Mouse (Mus musculus) CH12.LX (cell line): Measurements from ENCODE around the gene Vps37b. TPM values are rescaled to one million over a fixed set of nuclear protein-coding genes. Genes with fewer than 3 reads are reported as not detected.

Source experiments
- DNase-seq: peaks from one replicate; pipeline ENCODE4 v3.0.0-alpha.2; 2013; ENCODE audit errors: extremely low read depth
- H3K27ac ChIP-seq: 2 replicates; pipeline ENCODE4 v1.5.1; 2012; ENCODE audit warnings: low read depth, mild to moderate bottlenecking, control low read depth, moderate library complexity; ENCODE audit not compliant: insufficient read depth
- H3K27me3 ChIP-seq: replicated peaks from 2 replicates; pipeline ENCODE3; 2012; ENCODE audit warnings: inconsistent platforms
- H3K36me3 ChIP-seq, 2 experiments: replicated peaks in 1 of 2; 2 replicates each; pipeline versions ENCODE3 to v1.6.1; 2012; ENCODE audit warnings: inconsistent platforms in 1 of 2, low read length in 1 of 2, mild to moderate bottlenecking in 1 of 2, mixed read lengths in 1 of 2, moderate library complexity in 1 of 2; ENCODE audit not compliant: control insufficient read depth in 1 of 2, insufficient read depth in 1 of 2
- H3K4me1 ChIP-seq, 2 experiments: 2 replicates each; pipeline ENCODE4 v1.6.1; 2012; ENCODE audit warnings: inconsistent platforms in 1 of 2, moderate library complexity in 1 of 2; ENCODE audit not compliant: insufficient read depth in 2 of 2, control insufficient read depth in 1 of 2
- H3K4me2 ChIP-seq: 2 replicates; pipeline ENCODE4 v1.6.1; 2012; ENCODE audit warnings: low read depth, mild to moderate bottlenecking, control low read depth; ENCODE audit not compliant: poor library complexity, insufficient read depth, severe bottlenecking
- H3K4me3 ChIP-seq, 3 experiments: fragments of 150-350 bp in 1 of 3; sonication (generic) in 1 of 3; replicated peaks in 1 of 3; 2 replicates each; pipeline versions ENCODE3 to v1.5.1; 2011 to 2012; ENCODE audit warnings: low read depth in 2 of 3, low read length in 2 of 3, mild to moderate bottlenecking in 2 of 3, moderate library complexity in 2 of 3, control low read depth in 1 of 3, improper control_type of control experiment in 1 of 3, inconsistent platforms in 1 of 3, mixed read lengths in 1 of 3; ENCODE audit not compliant: poor library complexity in 1 of 3
- H3K79me2 ChIP-seq: replicated peaks from 2 replicates; pipeline ENCODE4 v1.6.1; 2012; ENCODE audit warnings: mild to moderate bottlenecking, moderate library complexity; ENCODE audit not compliant: control insufficient read depth, poor library complexity, insufficient read depth, severe bottlenecking; ENCODE audit errors: extremely low read depth
- H3K9ac ChIP-seq: 2 replicates; pipeline ENCODE4 v1.6.1; 2012; ENCODE audit warnings: low read depth, mild to moderate bottlenecking, control low read depth, moderate library complexity; ENCODE audit not compliant: insufficient read depth
- H3K9me3 ChIP-seq: replicated peaks from 2 replicates; pipeline ENCODE3; 2012; ENCODE audit warnings: low read length, inconsistent platforms, mixed read lengths
- BHLHE40 ChIP-seq: IDR thresholded peaks from 2 replicates; pipeline ENCODE4 v1.6.1; 2011; ENCODE audit warnings: mild to moderate bottlenecking, low read depth, low read length, improper control_type of control experiment
- CHD1 ChIP-seq: IDR thresholded peaks from 2 replicates; pipeline ENCODE4 v1.6.1; 2012; ENCODE audit warnings: low read depth, low read length, improper control_type of control experiment, inconsistent platforms
- CHD2 ChIP-seq: IDR thresholded peaks from 2 replicates; pipeline ENCODE4 v1.6.1; 2011; ENCODE audit warnings: low read length, improper control_type of control experiment
- EP300 ChIP-seq: IDR thresholded peaks from 2 replicates; pipeline ENCODE4 v1.6.1; 2011; ENCODE audit warnings: low read length, improper control_type of control experiment
- GABPA ChIP-seq: IDR thresholded peaks from 2 replicates; pipeline ENCODE4 v1.6.1; 2012; ENCODE audit warnings: low read depth, low read length, improper control_type of control experiment, inconsistent platforms; ENCODE audit not compliant: insufficient replicate concordance
- JUND ChIP-seq: conservative IDR thresholded peaks from 2 replicates; pipeline ENCODE4 v1.6.1; 2011; ENCODE audit warnings: low read depth, low read length, improper control_type of control experiment
- KAT2A ChIP-seq: IDR thresholded peaks from 2 replicates; pipeline ENCODE4 v1.6.1; 2012; ENCODE audit warnings: low read length, improper control_type of control experiment, inconsistent platforms; ENCODE audit not compliant: insufficient replicate concordance
- MAFK ChIP-seq: IDR thresholded peaks from 2 replicates; pipeline ENCODE4 v1.6.1; 2011; ENCODE audit warnings: low read length, improper control_type of control experiment; ENCODE audit not compliant: insufficient replicate concordance
- MAX ChIP-seq: IDR thresholded peaks from 2 replicates; pipeline ENCODE4 v1.6.1; 2011; ENCODE audit warnings: low read length, improper control_type of control experiment
- MEF2A ChIP-seq: IDR thresholded peaks from 2 replicates; pipeline ENCODE4 v1.6.1; 2014; ENCODE audit warnings: low read depth, mild to moderate bottlenecking, inconsistent platforms, low read length, improper control_type of control experiment, borderline replicate concordance
- MXI1 ChIP-seq: IDR thresholded peaks from 2 replicates; pipeline ENCODE4 v1.6.1; 2011; ENCODE audit warnings: mild to moderate bottlenecking, low read depth, low read length, improper control_type of control experiment
- NELFE ChIP-seq: IDR thresholded peaks from 2 replicates; pipeline ENCODE4 v1.6.1; 2011; ENCODE audit warnings: low read depth, low read length, improper control_type of control experiment
- NRF1 ChIP-seq: IDR thresholded peaks from 2 replicates; pipeline ENCODE4 v1.6.1; 2014; ENCODE audit warnings: low read depth, mild to moderate bottlenecking, inconsistent platforms, low read length, improper control_type of control experiment, moderate library complexity
- PAX5 ChIP-seq: IDR thresholded peaks from 2 replicates; pipeline ENCODE4 v1.6.1; 2012; ENCODE audit warnings: low read length, inconsistent platforms, mixed read lengths
- POLR2A ChIP-seq: IDR thresholded peaks from 2 replicates; pipeline ENCODE4 v1.6.1; 2011; ENCODE audit warnings: low read depth, mild to moderate bottlenecking, improper control_type of control experiment, low read length
- SMC3 ChIP-seq: IDR thresholded peaks from 2 replicates; pipeline ENCODE4 v1.6.1; 2011; ENCODE audit warnings: low read depth, low read length, improper control_type of control experiment
- TCF12 ChIP-seq: IDR thresholded peaks from 2 replicates; pipeline ENCODE4 v1.6.1; 2014; ENCODE audit warnings: low read depth, mild to moderate bottlenecking, inconsistent platforms, low read length, improper control_type of control experiment
- USF1 ChIP-seq: IDR thresholded peaks from 2 replicates; pipeline ENCODE4 v1.6.1; 2014; ENCODE audit warnings: low read depth, mild to moderate bottlenecking, inconsistent platforms, low read length, improper control_type of control experiment
- ZC3H11A ChIP-seq: IDR thresholded peaks from 2 replicates; pipeline ENCODE4 v1.6.1; 2012; ENCODE audit warnings: low read depth, mild to moderate bottlenecking, inconsistent platforms, low read length, improper control_type of control experiment
- ZMIZ1 ChIP-seq: IDR thresholded peaks from 2 replicates; pipeline ENCODE4 v1.6.1; 2012; ENCODE audit warnings: low read depth, mild to moderate bottlenecking, inconsistent platforms, low read length, improper control_type of control experiment
- ZNF384 ChIP-seq: IDR thresholded peaks from 2 replicates; pipeline ENCODE4 v1.6.1; 2012; ENCODE audit warnings: low read depth, low read length, improper control_type of control experiment, inconsistent platforms
- dilution Hi-C: fragments of 300-500 bp; cut with MboI; formaldehyde crosslinking; loops from 2 replicates; pipeline ENCODE4 v1.14.3; 2020; ENCODE audit warnings: low sequenced_read_pairs; ENCODE audit not compliant: extremely low pct_unique_long_range_greater_than_20kb, extremely low pct_ligation_motif_present
- in situ Hi-C: fragments of 300-500 bp; cut with MboI; formaldehyde crosslinking; loops from 3 replicates; pipeline ENCODE4 v1.14.3; 2019; ENCODE audit warnings: low sequenced_read_pairs, low pct_ligation_motif_present, low pct_unique_long_range_greater_than_20kb, mixed read lengths
- polyA plus RNA-seq: library from polyadenylated mRNA; unstranded; fragments of >175 nt; gene quantifications from 2 replicates; pipeline ENCODE4 v1.2.1, GENCODE M21; 2012; ENCODE audit warnings: low read depth; ENCODE audit not compliant: insufficient read length
- total RNA-seq, 2 experiments: library from RNA; depleted of rRNA; stranded (reverse); fragments of 300-350 nt in 1 of 2; fragments of >200 nt in 1 of 2; gene quantifications; 2 replicates each; pipeline ENCODE4 v1.2.3; 2012 to 2014

Gene Vps37b
- total and polyA plus RNA-seq, 3 experiments: 8.7 to 23.5 (median 10.2) TPM

GRCm38 (mm10) chr5:123989941-123990885 lies 41.9 kb downstream of the Vps37b start:
- dilution Hi-C loops (no loop called here), in situ Hi-C loops (loop anchor here (5.0 to 10.0 kb wide), 2 partner anchors 38 to 175 kb away; no protein-coding TSS in a partner anchor)
- Histone ChIP-seq H3K79me2 (peaks cover 39% of the 10 kb centered on the region), H3K4me2 (no peak overlapping the region), H3K9me3 (no peaks in the 10 kb centered on the region), H3K9ac (no peak overlapping the region), H3K36me3 (peaks cover 62 to 91% of the 10 kb centered on the region in 2 experiments), H3K27me3 (no peaks in the 10 kb centered on the region), H3K4me1 (peaks cover 15 to 28% of the 10 kb centered on the region in 2 experiments), H3K27ac (no peak overlapping the region), H3K4me3 (no peak overlapping the region)
- DNase-seq: no peak
- TF ChIP-seq NRF1: no peak
- no peak for TF ChIP-seq MAFK
- no peak for TF ChIP-seq KAT2A
- no peak for TF ChIP-seq MAX
- no peak for TF ChIP-seq PAX5
- no peak for TF ChIP-seq CHD2
- TF ChIP-seq ZMIZ1: no peak
- TF ChIP-seq ZC3H11A: no peak
- no peak for TF ChIP-seq BHLHE40
- TF ChIP-seq SMC3: no peak
- no peak for TF ChIP-seq NELFE
- TF ChIP-seq EP300: no peak
- TF ChIP-seq USF1: no peak

DNA sequence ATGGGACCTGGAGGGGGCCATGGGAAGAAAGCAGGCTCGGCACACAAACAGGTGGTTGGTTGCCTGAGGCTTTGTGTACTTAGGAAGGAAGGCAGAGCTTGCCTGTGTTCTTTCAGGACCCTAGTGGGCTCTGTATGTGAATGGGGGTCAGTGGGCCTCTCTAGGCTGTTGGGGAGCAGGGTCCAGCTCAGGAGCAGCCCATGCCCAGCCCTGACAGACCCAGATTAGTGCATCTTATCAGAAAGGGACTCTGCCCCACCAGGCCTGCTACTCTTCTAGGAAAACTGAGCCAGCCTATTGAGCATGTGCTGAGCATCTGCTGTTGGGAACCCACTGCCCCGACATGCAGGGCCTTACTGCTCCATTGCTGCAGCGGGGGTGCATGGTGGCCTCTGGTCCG lies 44.6 kb downstream of the Vps37b start:
- in situ Hi-C loops: no loop called here
- Histone ChIP-seq H3K9ac (no peak overlapping the region), H3K4me3 (no peak overlapping the region)

More for the DNA sequence above, 44.6 kb downstream of the Vps37b start:
- no peaks in the 10 kb centered on the region for H3K9me3 ChIP-seq
- H3K27ac ChIP-seq: no peak overlapping the region
- H3K36me3 ChIP-seq: peaks cover 54 to 87% of the 10 kb centered on the region in 2 experiments
- peaks cover 66% of the 10 kb centered on the region for H3K79me2 ChIP-seq
- no peak for DNase-seq
- H3K27me3 ChIP-seq: no peaks in the 10 kb centered on the region
- dilution Hi-C loops: no loop called here
- H3K4me2 ChIP-seq: no peak overlapping the region
- TF ChIP-seq TCF12 (no peak), ZMIZ1 (no peak), JUND (no peak), ZNF384 (no peak), MEF2A (no peak), MAFK (no peak), POLR2A (no peak), CHD1 (no peak), GABPA (no peak), MXI1 (no peak), CHD2 (no peak), ZC3H11A (no peak)
- H3K4me1 ChIP-seq: peaks cover 29 to 52% of the 10 kb centered on the region in 2 experiments
